Mouse (Mus musculus) heart, embryonic 10.5 days (tissue): ENCODE measurements at regions not wholly inside any gene's neighbourhood (a gene's known extent, or its start where the extent isn't known, plus 50 kb on each side); places are given as distances from the start of the nearest gene placed in this dataset.

ENCODE experiments used
- DNase-seq: peaks from one replicate; pipeline ENCODE4 v3.0.0-alpha.2; 2017; ENCODE audit warnings: low spot score
- H3K27ac ChIP-seq: fragments of 300-500 bp; sonication (generic); 2 replicates; pipeline ENCODE4 v1.5.1; 2016; ENCODE audit warnings: mild to moderate bottlenecking
- H3K27me3 ChIP-seq: fragments of 300-500 bp; sonication (generic); 2 replicates; pipeline ENCODE4 v1.6.1; 2016; ENCODE audit warnings: mild to moderate bottlenecking; ENCODE audit not compliant: poor library complexity, insufficient read depth, severe bottlenecking
- H3K36me3 ChIP-seq: fragments of 300-500 bp; sonication (generic); 2 replicates; pipeline ENCODE4 v1.6.1; 2016; ENCODE audit warnings: mild to moderate bottlenecking, moderate library complexity
- H3K4me1 ChIP-seq: fragments of 300-500 bp; sonication (generic); 2 replicates; pipeline ENCODE4 v1.6.1; 2016; ENCODE audit warnings: mild to moderate bottlenecking
- H3K4me3 ChIP-seq: fragments of 300-500 bp; sonication (generic); 2 replicates; pipeline ENCODE4 v1.5.1; 2016; ENCODE audit warnings: mild to moderate bottlenecking, moderate library complexity
- H3K9me3 ChIP-seq: fragments of 300-500 bp; sonication (generic); 2 replicates; pipeline ENCODE4 v1.6.1; 2016; ENCODE audit warnings: mild to moderate bottlenecking, moderate library complexity
- WGBS: fragments of 180-500 bp; shearing (Covaris S2); methylation state at CpG from one replicate; pipeline ENCODE4 v1.1.7; 2016; 5-methylcytosine and 5-hydroxymethylcytosine counted together

GRCm38 (mm10) chr6:147799009-147799727 lies 247.9 kb upstream of the Far2 start:
- H3K4me3 ChIP-seq: no peak overlapping the region
- no peaks in the 10 kb centered on the region for H3K27me3 ChIP-seq
- no peaks in the 10 kb centered on the region for H3K9me3 ChIP-seq
- no peaks in the 10 kb centered on the region for H3K4me1 ChIP-seq
- no peak for DNase-seq
- WGBS: 83% methylated on average over 9 of the region's 9 CpGs
- no peaks in the 10 kb centered on the region for H3K36me3 ChIP-seq
- no peak overlapping the region for H3K27ac ChIP-seq

GRCm38 (mm10) chr6:147799861-147800260 lies 247.2 kb upstream of the Far2 start:
- no peaks in the 10 kb centered on the region for H3K27me3 ChIP-seq
- H3K9me3 ChIP-seq: no peaks in the 10 kb centered on the region
- WGBS: 74% methylated on average over 6 of the region's 6 CpGs

DNA sequence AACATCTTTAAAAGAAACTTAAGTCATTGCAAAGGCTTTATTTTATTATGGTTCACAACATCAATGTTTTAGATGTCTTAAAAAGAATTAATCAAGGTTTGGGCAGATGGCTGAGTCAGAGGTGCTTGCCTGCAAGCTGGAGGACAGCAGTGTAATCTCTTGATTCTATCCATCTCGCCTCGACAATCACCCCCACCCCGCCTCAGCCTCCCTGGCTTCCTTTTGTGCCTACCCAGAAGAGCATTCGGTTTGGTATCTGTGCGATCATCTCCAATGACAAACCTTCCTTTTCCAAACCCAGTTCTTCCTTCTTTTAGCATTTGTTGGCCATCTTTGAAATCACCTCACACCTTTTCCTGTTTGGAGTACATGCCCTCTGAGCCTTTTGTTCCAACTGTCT lies 246.2 kb upstream of the Far2 start:
- Histone ChIP-seq H3K4me1 (no peaks in the 10 kb centered on the region), H3K4me3 (no peak overlapping the region), H3K27ac (no peak overlapping the region), H3K27me3 (no peaks in the 10 kb centered on the region), H3K9me3 (no peaks in the 10 kb centered on the region), H3K36me3 (no peaks in the 10 kb centered on the region)
- WGBS: 87% methylated on average over 5 of the region's 5 CpGs
- DNase-seq: no peak

More at GRCm38 (mm10) chr6:147799861-147800260, 247.2 kb upstream of the Far2 start:
- H3K27ac ChIP-seq: no peak overlapping the region
- no peaks in the 10 kb centered on the region for H3K36me3 ChIP-seq
- H3K4me1 ChIP-seq: no peaks in the 10 kb centered on the region
- no peak for DNase-seq
- H3K4me3 ChIP-seq: no peak overlapping the region

GRCm38 (mm10) chr6:147803893-147804292 lies 243.2 kb upstream of the Far2 start:
- H3K4me1 ChIP-seq: no peaks in the 10 kb centered on the region; the same call in 1 of the 2 replicates
- no peaks in the 10 kb centered on the region for H3K27me3 ChIP-seq
- H3K4me3 ChIP-seq: no peak overlapping the region
- no peak for DNase-seq
- WGBS: 88% methylated on average over 2 of the region's 2 CpGs
- no peak overlapping the region for H3K27ac ChIP-seq
- no peaks in the 10 kb centered on the region for H3K36me3 ChIP-seq
- H3K9me3 ChIP-seq: no peaks in the 10 kb centered on the region

- 26% methylated on average over 1 of the region's 1 CpGs for WGBS
- Histone ChIP-seq H3K36me3 (no peaks in the 10 kb centered on the region), H3K4me1 (no peaks in the 10 kb centered on the region; the same call in 1 of the 2 replicates), H3K27me3 (0 out of 2 replicates have a peak, but pooled peaks cover 6% of the 10 kb centered on the region), H3K4me3 (no peak overlapping the region), H3K27ac (no peak overlapping the region), H3K9me3 (no peaks in the 10 kb centered on the region)
- peak; percentile 85 for DNase-seq
Observed at GRCm38 (mm10) chr6:147810710-147811109, 236.3 kb upstream of the Far2 start.

- DNase-seq: no peak
- Histone ChIP-seq H3K9me3 (no peaks in the 10 kb centered on the region), H3K27ac (no peak overlapping the region), H3K27me3 (0 out of 2 replicates have a peak, but pooled peaks cover 6% of the 10 kb centered on the region), H3K4me3 (no peak overlapping the region), H3K4me1 (peaks cover 2% of the 10 kb centered on the region), H3K36me3 (no peaks in the 10 kb centered on the region)
- whole genome bisulfite sequencing: 72% methylated on average over 7 of the region's 7 CpGs
Observed at GRCm38 (mm10) chr6:147816861-147817260, 230.2 kb upstream of the Far2 start.

DNA sequence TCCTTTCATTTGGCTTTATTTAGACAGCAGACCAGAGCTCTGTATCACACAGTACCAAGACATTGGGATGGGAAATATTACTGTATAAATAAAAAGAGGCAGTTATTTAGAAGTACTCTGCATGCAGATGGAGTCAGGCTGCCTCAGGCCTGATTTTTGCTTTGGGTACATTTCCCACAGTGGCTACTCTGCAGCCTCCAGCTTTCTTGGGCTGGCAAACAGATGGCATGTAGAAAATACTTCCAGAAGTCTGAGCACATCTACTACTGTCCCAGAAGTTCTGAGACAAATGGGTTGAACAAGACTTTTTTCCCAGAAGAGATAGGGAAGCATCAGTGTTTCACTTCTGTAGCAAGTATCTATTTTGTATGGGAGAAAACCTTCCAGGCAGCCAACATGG lies 229.8 kb upstream of the Far2 start:
- Histone ChIP-seq H3K36me3 (no peaks in the 10 kb centered on the region), H3K27me3 (0 out of 2 replicates have a peak, but pooled peaks cover 6% of the 10 kb centered on the region), H3K4me3 (no peak overlapping the region), H3K4me1 (peaks cover 6% of the 10 kb centered on the region), H3K9me3 (no peaks in the 10 kb centered on the region), H3K27ac (no peak overlapping the region)
- no peak for DNase-seq

DNA sequence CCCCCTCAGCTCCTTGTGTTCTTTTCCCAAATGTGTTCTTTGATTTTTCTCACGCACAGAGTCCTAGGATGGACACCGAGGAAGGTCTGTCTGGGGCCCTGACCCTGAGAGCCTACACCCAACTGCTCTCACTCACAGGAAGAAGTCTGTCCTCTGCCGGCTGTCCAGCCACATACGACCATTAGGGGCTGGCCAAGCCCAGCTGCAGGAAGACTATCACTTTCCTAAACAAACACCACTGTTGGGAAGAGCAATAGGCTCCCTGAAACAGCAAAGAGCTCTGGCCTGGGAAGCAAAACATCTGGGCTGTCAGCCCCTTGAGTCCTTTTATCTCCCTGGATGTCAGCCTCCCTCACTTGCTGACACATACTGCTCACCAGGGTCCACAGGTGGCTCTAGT lies 224.8 kb upstream of the Far2 start:
- no peaks in the 10 kb centered on the region for H3K36me3 ChIP-seq
- no peak overlapping the region for H3K27ac ChIP-seq
- 18% methylated on average over 4 of the region's 4 CpGs for WGBS
- no peak overlapping the region for H3K4me3 ChIP-seq
- no peaks in the 10 kb centered on the region for H3K9me3 ChIP-seq
- H3K4me1 ChIP-seq: peaks cover 8% of the 10 kb centered on the region
- no peaks in the 10 kb centered on the region for H3K27me3 ChIP-seq
- no peak for DNase-seq

GRCm38 (mm10) chr6:147832521-147832920 lies 214.5 kb upstream of the Far2 start:
- no peaks in the 10 kb centered on the region for H3K36me3 ChIP-seq
- no peak overlapping the region for H3K4me3 ChIP-seq
- no peaks in the 10 kb centered on the region for H3K9me3 ChIP-seq
- H3K4me1 ChIP-seq: no peaks in the 10 kb centered on the region
- 62% methylated on average over 3 of the region's 3 CpGs for WGBS
- no peak for DNase-seq
- H3K27ac ChIP-seq: no peak overlapping the region
- H3K27me3 ChIP-seq: no peaks in the 10 kb centered on the region

DNA sequence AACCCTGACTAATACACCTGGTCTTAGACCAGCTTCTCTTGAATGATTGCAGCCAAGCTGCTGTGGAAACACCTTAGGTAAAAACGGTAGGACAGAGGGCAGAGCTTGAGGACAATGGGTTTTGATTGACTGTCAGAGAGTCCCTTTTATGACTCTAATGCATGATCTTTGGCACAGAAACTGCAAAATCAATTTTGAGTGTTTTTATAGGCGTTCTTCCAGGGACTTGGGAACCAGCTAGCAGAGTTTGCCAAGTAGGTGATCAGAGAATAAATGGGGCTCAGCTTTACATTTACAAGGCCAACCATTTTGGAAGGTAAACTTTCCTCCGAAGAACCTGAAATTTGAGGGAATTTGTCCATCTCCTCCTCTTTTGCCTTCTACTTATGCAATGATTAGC lies 213.6 kb upstream of the Far2 start:
- 77% methylated on average over 3 of the region's 3 CpGs for WGBS
- no peak for DNase-seq
- no peaks in the 10 kb centered on the region for H3K36me3 ChIP-seq

GRCm38 (mm10) chr6:147838846-147839245 lies 208.2 kb upstream of the Far2 start:
- Histone ChIP-seq H3K4me1 (no peaks in the 10 kb centered on the region), H3K36me3 (no peaks in the 10 kb centered on the region), H3K4me3 (no peak overlapping the region), H3K27me3 (no peaks in the 10 kb centered on the region), H3K9me3 (no peaks in the 10 kb centered on the region), H3K27ac (no peak overlapping the region)
- no peak for DNase-seq
- WGBS: 75% methylated on average over 5 of the region's 5 CpGs

More for the DNA sequence above, 213.6 kb upstream of the Far2 start:
- H3K4me3 ChIP-seq: no peak overlapping the region
- H3K4me1 ChIP-seq: no peaks in the 10 kb centered on the region
- no peaks in the 10 kb centered on the region for H3K9me3 ChIP-seq
- H3K27ac ChIP-seq: no peak overlapping the region
- no peaks in the 10 kb centered on the region for H3K27me3 ChIP-seq

DNA sequence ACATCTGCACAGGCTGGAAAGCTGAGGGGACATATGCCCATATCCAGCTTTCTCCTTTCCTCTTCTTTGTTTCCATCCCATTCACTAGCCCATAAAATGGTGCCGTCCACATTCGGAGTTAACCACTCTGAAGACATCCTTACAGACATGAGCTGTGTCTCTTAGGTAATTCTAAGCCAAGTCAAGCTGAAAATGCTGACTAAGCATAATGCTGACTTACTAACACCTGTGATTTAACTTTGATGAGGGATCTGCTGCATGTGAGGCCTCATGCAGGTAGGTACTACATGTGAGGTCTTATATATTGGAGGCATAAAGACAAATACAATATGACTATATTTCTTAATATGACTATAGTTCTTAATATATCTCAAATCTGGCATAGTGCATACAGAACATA lies 197.1 kb upstream of the Far2 start:
- DNase-seq: no peak
- Histone ChIP-seq H3K9me3 (no peaks in the 10 kb centered on the region), H3K27ac (no peak overlapping the region), H3K4me3 (no peak overlapping the region), H3K36me3 (no peaks in the 10 kb centered on the region), H3K27me3 (no peaks in the 10 kb centered on the region), H3K4me1 (no peaks in the 10 kb centered on the region)
- WGBS: 93% methylated on average over 2 of the region's 2 CpGs

DNA sequence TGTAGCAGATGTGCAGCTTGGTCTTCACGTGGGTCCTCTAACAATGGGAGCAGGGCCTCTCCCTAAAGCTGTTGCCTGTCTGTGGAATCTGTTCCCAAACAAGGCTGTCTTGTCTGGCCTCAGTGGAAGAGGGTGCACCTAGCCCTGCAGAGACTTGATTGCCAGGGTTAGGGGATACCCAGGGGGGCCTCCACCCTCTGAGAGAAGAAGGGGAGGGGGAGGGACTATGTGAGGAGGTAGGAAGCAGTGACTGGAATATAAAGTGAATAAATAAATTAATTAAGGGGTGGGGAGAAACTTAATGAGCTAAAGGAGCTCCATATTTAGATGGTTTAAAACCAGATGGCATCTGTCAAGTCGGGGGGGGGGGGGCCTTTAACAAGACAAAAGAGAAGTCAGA lies 185.9 kb upstream of the Far2 start:
- H3K27ac ChIP-seq: no peak overlapping the region
- H3K36me3 ChIP-seq: no peaks in the 10 kb centered on the region
- no peak for DNase-seq
- H3K4me1 ChIP-seq: no peaks in the 10 kb centered on the region
- no peaks in the 10 kb centered on the region for H3K9me3 ChIP-seq
- no peaks in the 10 kb centered on the region for H3K27me3 ChIP-seq
- WGBS: 70% methylated on average over 2 of the region's 2 CpGs
- no peak overlapping the region for H3K4me3 ChIP-seq

- no peak for DNase-seq
- Histone ChIP-seq H3K27ac (no peak overlapping the region), H3K4me1 (no peaks in the 10 kb centered on the region), H3K9me3 (no peaks in the 10 kb centered on the region), H3K36me3 (no peaks in the 10 kb centered on the region), H3K4me3 (no peak overlapping the region), H3K27me3 (no peaks in the 10 kb centered on the region)
- WGBS: 59% methylated on average over 3 of the region's 3 CpGs
Observed at GRCm38 (mm10) chr6:147871033-147871432, 176.0 kb upstream of the Far2 start.
